Mouse (Mus musculus) T-helper 2 cell (primary cell): Measurements from ENCODE around the gene Calu.
"Not testable (repeated sequence)": the region's sequence is repeated elsewhere in the genome, so short reads cannot be mapped to it uniquely, and the experiment has no call there.

Experiments
- in situ Hi-C: fragments of 300-600 bp; cut with MboI, MseI; formaldehyde crosslinking; loops from one replicate; pipeline ENCODE4 v1.15.1; 2025; ENCODE audit warnings: high pct_unique_total_duplicates

The Calu gene

DNA sequence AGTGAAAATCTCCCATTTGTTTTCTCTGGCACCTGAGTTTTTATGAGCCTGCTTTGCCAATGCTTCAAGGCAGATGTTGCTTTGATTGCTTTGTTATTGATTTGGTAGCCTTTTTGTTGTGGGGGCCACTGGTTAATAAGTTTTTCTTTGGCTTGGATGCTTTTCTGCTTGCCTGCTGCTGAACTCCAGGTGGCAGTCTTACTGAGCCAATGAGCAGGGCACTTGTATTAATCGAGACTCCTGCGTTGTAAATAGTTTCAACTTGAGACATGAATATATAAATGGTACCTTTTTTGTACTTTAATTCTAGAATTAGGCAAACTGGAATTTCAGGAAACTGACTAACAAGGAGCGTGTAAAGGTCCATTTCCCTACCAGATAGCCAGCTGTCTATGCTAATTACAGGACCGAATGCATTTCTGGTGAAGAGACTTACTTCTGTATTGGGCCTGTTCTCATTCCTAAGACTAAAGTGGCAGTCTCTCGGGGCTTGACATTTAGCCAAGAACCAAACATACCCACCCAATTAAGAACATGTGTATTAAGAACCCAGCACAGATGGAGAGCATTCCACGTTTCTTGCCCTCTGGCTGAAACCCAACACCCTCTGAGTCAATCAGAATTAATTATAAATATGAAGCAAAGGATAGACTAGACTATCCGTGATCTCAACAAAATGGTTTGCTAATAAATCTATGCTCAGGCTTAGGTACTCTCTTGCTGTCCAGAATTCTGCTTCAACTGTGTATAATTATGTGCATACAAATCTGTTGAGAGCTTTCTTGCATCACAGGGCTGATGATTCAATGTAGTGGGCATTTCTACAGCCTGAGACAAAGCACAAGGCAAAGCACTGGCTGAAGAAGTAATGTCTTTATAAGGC is 14.6 kb downstream of the Calu start:
- in situ Hi-C loops = no loop called here

DNA sequence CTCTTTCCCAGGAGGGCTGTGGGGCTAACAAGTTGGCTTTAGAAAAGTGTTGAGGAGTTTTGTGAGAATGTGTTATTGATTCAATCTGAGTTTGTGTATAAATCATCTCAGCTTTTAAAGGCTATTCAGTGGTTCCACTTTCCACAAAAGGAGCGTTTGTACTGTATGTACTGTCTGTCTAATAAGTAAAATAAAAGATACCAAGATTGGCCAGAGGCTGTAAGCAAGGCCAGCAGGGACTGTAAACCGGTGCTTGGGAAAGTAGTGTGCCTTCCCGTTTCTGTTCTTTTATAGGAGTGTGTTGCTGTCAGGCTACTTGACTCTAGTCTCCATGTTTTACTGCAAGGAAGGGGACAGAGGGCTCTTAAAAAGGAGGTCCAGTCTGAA is 15.3 kb downstream of the Calu start:
- in situ Hi-C loops = no loop called here

DNA sequence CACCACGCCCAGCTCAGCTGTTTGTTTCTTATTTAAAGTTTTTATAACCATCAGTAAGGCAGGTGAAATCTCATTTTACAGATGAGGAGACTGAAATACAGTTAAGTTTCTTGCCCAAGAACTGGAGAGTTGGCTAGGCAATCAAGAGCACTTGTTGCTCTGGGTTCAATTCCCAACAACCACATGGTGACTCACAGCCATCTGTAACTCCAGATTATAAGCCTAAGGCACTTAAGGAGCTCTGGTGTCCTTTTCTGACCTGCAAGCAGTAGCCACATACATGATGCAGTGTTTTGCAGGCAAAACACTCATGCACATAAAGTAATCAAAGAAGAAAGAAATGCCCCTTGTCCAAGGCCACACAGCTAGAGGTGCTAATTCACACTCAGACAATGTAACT is 17.4 kb downstream of the Calu start:
- in situ Hi-C loops = no loop called here

DNA sequence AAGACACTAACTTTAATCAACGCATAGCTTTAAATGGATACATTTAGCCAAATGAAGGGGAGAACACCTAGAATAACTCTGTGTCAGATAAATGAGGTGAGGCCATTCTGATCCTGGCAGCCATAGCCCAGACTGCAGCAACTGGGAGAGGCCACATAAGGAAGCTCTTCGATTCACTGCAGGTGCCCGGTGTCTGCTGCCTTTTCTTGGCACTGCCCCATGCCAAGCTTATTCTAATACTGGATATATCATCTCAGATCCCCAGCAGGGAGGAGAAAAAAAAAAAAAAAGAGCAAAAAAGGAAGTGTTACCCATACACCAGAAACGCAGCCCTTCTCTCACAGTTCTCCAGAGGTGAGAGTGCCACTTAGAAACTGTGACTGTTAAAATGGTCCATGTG is 29.5 kb downstream of the Calu start:
- in situ Hi-C loops = no loop called here

DNA sequence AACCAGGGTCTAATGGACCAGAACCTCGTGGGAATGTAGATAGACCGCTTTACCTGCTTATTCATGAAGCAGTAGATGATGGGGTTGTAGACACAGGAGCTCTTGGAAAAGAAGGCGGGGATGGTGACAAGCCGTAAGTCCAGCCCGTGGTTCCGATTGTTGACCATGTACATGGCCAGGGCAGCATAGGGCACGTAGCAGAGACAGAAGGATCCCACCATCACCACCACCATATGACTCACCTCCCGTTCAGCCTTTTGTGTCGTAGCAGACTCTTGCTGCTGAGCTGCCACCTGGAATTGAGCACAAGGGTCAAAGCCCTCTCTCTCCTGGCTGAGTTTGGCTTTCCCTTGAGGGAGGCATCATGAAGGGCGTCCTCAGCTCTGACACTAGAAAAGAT is 30.8 kb downstream of the Calu start:
- in situ Hi-C loops = no loop called here

DNA sequence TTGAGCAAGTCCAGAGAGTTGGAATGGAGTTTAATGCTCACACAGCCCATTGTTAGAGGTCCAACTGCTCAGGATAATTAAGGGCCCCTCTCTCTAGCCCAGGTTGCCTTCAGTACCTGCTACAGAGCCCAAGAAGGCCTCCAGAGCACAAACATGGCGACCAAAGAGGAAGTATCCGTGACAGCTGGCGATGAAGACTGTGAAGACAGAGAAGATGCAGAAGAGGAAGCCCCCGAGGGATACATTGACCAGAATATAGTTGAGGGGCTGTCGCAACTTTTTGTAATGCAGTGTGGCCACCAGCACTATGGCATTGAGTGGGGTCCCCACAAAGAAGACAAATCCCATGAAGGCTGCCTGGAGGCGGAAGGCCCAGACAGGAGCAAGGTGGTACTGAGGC is 32.1 kb downstream of the Calu start:
- in situ Hi-C loops = no loop called here

DNA sequence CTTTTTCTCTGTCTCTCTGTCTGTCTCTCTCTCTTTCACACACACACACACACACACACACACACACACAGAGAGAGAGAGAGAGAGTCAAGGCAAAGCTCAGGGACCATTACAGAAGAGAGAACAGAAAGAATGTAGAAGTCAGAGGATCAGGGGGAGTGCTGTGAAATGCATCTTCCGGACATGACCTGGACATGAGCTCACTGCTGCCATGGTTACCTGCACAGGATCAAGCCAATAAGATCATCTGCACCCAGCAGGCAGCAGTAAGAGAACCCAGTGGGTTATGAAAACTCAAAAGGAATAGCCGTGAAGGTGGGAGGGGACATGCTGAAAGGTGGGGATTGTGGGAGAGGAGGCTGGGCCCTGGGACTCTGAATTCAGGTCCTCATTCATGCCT is 34.6 kb downstream of the Calu start:
- in situ Hi-C loops = no loop called here

DNA sequence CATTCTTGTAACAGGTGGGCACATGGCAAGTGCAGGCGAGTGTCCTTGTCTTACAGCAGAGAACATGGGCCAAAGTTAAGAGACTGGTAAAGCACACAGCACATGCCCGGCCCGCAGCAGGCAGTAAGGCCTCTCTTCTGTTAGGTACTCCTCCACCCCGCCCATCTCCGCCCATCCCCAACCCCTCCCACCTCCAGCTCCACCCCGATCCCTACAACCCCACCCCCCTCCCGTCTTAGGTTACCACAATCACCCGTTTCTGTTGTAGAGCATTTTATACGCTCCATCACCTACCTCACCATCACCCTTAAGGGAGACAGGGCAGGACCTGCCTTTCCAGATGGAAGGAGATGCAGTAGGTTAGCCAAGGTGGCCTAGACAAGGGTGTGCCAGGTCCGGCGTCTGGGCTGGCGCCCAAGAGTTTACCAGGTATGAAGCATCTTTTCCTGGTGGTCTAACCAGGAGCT is 40.2 kb downstream of the Calu start, which contains the start of gene Opn1sw:
Gene Opn1sw (minus strand): TSS at position 417 of the 467 bp plus-strand sequence.
- in situ Hi-C loops = no loop called here

DNA sequence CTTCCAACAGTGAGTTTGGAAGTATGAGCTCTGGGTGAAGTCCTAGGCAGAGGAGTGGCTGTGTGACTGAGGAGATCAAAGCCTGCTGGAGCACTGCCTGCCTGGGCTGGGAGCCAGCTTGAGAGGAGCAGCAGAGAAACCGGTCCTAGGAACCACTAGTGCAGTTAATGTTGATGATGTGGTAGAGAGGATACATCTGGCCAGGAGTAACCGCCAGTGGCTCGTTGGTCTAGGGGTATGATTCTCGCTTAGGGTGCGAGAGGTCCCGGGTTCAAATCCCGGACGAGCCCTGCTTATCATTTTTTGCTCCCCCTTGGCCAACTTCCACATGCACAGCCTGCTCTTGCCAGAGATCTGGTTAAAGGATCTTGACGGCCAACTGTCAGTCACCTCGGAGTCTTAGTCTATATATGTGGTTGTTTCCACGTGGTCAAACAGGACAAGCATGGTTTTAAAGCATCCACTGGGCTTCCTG is 40.8 kb downstream of the Calu start:
- in situ Hi-C loops = no loop called here

DNA sequence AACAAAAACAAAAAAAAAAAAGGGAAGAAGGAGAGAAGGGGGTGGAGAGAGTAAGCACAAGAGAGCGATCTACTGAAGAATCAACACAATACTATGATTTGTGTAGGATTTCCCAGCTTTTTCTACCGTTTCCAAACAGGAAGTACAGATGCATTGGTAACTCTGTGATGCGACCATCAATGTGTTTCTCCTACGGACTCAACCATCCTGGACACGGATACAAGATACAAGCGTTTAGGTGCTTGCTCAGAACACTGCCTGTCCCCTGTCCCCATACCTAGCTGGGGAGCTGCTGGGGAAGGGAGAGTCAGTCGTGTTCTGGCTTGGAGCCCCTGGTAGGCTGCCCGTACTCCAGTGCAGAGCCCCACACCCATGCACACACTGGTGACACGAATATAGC is 41.6 kb downstream of the Calu start:
- in situ Hi-C loops = no loop called here

DNA sequence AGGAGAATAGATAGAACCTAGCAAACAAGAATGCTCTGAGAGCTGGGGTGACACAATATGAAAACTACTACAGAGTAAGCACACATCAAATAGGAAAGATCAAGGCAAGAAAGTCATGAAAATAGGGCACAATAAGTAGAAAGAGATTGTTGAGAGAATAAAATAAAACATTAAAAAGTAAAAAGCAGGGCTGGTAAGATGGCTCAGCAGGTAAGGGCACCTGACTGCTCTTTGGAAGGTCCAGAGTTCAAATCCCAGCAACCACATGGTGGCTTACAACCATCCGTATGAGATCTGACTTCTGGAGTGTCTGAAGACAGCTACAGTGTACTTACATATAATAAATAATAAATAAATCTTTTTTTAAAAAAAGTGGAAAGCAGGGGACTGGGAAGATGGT is 42.6 kb downstream of the Calu start:
- in situ Hi-C loops = not testable (repeated sequence)

DNA sequence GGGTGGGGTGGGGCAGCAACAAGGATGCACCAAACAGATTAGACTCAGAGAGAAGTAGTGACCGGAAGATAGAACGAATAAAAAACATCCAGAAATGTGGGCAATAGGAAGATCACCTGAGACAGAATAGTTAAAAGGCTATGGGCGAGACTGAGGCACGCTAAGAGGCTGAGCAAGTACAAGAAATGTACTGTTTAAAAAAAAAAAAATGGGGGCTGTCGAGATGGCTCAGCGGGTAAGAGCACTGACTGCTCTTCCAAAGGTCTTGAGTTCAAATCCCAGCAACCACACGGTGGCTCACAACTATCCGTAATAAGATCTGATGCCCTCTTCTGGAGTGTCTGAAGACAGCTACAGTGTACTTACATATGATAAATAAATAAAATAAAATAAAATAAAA is 43.4 kb downstream of the Calu start:
- in situ Hi-C loops = not testable (repeated sequence)

DNA sequence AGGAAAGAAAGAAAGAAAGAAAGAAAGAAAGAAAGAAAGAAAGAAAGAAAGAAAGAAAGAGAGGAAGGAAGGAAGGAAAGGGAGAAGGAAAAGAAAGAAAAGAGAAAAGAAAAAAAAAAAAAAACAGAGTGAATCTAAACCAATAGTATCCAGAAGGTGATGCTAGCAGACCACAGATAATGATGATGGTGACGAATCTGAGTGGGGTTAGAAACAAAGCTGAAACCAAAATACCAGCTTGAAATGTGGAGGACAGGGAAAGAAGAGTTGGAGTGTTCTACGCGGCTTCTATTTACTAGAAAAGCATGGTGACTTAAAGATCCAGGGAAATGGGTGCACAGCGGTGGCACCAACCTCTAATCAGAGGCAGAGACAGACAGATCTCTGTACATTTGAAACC is 43.9 kb downstream of the Calu start:
- in situ Hi-C loops = no loop called here

DNA sequence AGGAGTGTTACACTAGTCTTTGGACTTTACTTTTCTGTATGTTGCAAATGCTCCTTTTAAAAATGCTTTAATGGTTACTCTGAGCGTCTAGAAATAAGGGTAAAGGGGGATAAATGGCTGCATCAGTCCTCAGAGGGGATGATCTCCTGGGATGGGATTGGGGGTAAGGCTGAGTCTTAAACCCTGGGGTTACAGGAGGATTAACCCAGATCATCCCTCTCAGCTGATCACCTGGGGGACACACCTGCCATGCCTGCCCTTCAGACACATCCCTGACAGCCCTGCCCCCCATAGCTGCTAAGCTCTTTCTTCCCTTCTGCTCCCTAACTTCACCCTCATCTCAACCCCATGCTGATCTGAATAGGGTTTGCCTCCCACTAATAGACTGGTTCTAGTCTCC is 46.4 kb downstream of the Calu start:
- in situ Hi-C loops = no loop called here

DNA sequence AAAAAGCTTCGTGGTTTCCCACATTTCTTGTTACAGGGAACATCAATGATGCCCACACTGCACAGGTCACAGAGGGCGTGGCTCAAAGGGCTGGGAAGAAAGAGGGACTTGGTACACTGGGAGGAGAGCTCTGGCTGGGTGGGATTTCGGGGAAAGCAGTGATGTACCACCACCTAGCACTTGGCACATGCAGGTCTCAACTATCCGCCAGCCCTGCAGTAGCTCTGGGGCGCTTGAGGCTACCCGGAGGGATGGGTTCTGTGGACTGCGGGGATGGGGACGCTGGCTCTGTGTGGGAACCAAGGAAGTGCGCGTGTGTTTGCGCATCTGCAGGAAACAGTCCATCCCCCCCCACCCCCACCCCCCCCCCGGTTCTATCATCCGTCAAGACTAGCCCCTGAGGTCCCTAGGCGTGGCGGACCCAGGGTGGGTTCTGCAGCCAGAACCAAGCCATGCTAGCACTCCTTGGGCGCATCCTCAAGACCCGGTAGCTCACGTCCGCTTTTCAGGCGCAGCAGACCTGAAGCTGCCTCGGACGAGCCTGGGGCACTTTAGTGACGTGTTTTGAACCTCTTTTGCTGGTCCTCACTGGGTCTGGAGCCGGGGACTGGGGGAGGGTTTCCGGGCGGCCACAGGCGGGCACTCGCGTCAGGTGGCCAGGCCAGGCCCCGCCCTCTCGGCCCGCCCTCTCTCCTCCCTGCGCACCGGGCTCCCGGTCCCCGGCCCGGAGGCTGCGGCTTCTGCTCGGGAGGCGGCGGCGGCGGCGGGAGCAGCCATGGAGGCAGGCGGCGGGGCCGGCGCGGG is 48.2 kb downstream of the Calu start, which contains the start of gene Ccdc136:
Gene Ccdc136 (plus strand): TSS at position 400 of the 804 bp plus-strand sequence.
- in situ Hi-C loops = no loop called here

DNA sequence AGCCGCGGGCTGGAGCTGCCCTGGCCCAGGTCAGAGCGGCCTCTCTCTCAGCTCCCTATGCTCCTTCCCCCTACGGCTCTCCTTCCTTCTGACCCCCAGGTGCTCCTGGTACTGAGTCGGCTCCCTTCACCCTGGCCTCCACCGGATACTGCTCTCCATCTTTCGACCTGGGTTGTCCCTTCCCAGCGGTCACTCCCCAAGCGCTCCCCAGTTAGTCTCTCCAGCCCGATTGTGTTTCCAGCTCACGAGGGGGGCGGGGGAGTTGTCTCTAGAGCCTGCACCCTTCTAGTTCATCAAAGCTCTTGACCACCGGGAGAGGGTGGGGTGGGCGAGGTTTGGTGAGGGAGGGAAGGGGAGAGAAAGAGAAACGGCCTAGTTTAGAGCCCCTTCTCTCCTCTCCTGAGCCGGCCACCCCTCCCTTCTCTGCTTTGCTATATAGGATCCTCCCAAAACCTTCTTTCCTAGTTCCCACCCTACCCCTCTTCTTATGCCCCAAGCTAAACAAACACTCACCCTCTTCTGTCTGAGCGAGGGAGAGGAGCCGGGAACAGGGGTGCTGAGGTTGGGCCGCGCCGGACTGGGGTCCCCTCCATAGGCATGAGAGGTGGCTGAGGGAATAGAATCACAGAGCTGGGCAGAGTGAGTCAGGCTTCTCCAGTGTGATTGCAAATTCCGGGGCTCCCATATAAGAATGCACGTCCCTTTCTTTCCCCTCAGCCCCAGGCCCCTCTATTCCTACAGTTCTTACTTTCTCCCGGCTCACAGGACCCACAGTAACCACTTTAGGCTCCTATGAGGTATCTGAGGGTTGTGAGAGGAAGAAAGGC is 49.1 kb downstream of the Calu start:
- in situ Hi-C loops = no loop called here

DNA sequence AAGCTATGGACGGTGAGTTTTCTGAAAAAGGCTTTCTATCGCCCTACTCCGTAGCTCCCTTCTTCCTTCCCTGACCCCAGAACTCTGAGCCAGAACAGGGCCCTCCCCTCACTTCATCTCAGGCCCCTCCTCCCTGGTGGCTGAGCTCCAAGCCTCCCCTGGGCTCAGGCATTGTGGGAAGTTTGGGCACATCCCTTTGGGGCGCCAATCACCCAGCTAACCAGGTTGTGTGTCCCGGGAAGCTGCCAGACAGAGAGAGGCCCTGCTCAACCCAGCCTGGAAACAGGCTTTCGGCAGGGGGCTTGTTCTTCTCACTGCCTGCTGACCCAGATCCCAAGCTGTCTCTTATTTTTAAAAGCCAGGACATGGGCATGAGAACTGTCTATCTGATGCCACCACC is 49.7 kb downstream of the Calu start:
- in situ Hi-C loops = no loop called here

DNA sequence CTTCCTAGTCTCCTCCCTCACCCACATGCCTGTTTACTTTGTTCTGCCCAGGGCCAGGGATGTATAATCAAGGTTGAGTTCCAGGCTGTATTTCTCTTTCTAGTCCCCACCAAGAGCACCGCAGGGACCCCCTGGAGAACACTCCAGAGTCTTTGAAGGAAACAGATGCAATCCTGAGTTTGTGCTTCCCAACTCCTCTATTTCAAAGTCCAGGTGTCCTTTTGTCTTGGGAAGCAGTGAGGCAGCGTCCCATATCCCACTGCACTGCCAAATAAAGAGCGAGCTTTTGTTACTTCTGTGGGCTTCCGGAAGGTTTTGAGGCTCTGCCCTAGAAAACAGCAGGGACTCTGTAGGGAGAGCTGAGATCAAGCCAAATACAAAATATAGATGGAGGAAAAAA is 52.0 kb downstream of the Calu start:
- in situ Hi-C loops = no loop called here

DNA sequence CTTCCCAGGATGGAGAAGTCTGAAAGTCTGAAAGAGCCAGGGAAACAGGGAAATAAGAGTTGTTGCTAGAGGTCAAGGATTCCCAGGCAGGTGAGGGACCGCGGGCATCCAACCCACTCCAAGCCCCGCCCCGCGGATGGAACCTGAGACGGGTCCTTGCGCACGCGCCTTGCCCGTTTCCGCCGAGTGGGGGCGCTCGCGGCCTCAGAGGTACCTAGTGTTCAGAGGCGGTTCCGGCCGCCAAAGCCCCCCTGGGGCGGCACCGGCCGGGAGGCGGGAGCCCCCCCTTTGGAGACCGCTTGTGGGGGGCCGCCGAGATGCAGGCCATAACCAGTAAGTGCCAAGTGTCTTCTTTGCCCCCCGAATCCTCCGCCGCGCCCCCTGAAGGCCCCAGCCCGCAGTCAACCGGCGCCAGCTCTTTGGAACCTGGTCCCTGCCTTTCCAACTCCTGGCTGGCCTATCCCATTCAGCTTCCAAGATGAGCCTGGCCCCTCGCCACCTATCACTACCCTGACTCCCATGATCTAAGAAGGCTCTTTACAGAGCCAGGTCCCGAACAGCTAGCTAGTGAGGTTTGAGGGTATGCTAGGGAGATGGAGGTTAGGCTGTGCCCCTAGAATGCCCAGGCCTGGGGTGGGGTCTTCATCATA is 54.9 kb downstream of the Calu start:
- in situ Hi-C loops = no loop called here

DNA sequence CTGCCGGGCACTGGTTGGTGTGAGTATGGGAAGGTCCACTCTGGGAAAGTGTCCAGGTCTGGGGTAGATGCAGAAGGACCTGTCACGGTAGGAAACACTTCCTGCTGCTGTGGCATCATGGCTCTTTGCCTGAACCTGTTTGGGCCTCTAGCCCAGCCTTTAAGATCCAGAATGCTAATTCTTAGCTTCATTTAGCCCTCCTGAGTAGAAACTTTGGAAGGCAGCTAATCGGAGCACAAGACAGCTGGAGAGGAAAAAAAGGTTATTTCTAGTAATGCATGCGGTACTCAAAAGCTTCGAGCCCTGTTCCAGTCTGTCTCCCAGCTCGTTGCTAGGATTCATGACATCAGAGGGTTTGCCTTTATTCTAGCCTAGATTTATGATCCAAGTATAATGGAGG is 58.5 kb downstream of the Calu start:
- in situ Hi-C loops = no loop called here

DNA sequence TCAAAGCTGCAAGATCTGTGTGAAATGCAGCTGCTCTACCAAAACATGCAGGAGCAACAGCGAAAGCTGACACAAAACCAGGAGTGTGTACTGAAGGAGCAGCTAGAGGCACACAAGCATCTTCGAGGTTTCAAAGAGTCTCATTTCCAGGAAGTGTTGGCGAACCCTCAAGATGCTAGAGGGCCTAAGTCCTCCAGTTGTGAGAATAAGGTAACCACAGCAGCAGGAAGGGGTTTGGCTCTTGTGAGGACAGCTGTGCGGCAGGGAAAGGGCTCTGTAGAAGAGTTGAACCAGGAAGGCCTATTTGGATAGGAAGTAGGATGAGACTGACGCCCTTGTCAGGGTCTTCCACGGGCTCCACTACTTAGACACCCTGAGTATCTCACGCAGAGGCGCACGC is 67.6 kb downstream of the Calu start:
- in situ Hi-C loops = no loop called here
